Mouse (Mus musculus): ENCODE results near the gene Cpe. TPM values are rescaled to one million over a fixed set of nuclear protein-coding genes. Genes with fewer than 3 reads are reported as not detected.

Cpe gene
- total RNA-seq (2021), result 437 and 476 TPM in 2 replicates
- long read RNA-seq, experiment 1, transcript Cpe-201 (9 exons, 2,117 nt), result major isoform, 672 of 735 reads
- long read RNA-seq, experiment 1, partial matches to known transcripts, result 35 of 735 reads
- long read RNA-seq, experiment 1, other reads (novel, unspliced or antisense), result 28 of 735 reads
- long read RNA-seq, experiment 2, transcript Cpe-201 (9 exons, 2,117 nt), result major isoform, 449 of 489 reads
- long read RNA-seq, experiment 2, partial matches to known transcripts, result 20 of 489 reads
- long read RNA-seq, experiment 2, other reads (novel, unspliced or antisense), result 20 of 489 reads

GRCm38 (mm10) chr8:64692651-64693201, at the start of gene Cpe:
Gene Cpe, minus strand, starts transcription at chr8:64693054.
- DNase-seq, result peak; percentile 93

GRCm38 (mm10) chr8:64740547-64741211, 47.8 kb upstream of the Cpe start:
- no peak for DNase-seq

- no peak for DNase-seq
Measured at GRCm38 (mm10) chr8:64738916-64739315, 46.1 kb upstream of the Cpe start.

- no peak for DNase-seq
Measured at GRCm38 (mm10) chr8:64736767-64737323, 44.0 kb upstream of the Cpe start.

GRCm38 (mm10) chr8:64735161-64735560, 42.3 kb upstream of the Cpe start:
- DNase-seq, result peak; percentile 15

- peak; percentile 98 for DNase-seq
Measured at GRCm38 (mm10) chr8:64733271-64733943, 40.6 kb upstream of the Cpe start, which contains the start of gene Msmo1. Gene Msmo1, minus strand, starts transcription at chr8:64733792.

- DNase-seq, result no peak
Measured at GRCm38 (mm10) chr8:64732596-64732995, 39.7 kb upstream of the Cpe start.

GRCm38 (mm10) chr8:64728156-64728555, 35.3 kb upstream of the Cpe start:
- DNase-seq, result no peak

- DNase-seq, result peak; percentile 54
Measured at GRCm38 (mm10) chr8:64726190-64726695, 33.4 kb upstream of the Cpe start.

GRCm38 (mm10) chr8:64723206-64723605, 30.4 kb upstream of the Cpe start:
- DNase-seq, result no peak

GRCm38 (mm10) chr8:64717868-64718267, 25.0 kb upstream of the Cpe start:
- DNase-seq, result peak; percentile 36

- DNase-seq, result no peak
Measured at GRCm38 (mm10) chr8:64712499-64712898, 19.6 kb upstream of the Cpe start.

- no peak for DNase-seq
Measured at GRCm38 (mm10) chr8:64711544-64711943, 18.7 kb upstream of the Cpe start.

- DNase-seq, result no peak
Measured at GRCm38 (mm10) chr8:64707481-64707880, 14.6 kb upstream of the Cpe start.

- DNase-seq, result no peak
Measured at GRCm38 (mm10) chr8:64703191-64703590, 10.3 kb upstream of the Cpe start.

- DNase-seq, result no peak
Measured at GRCm38 (mm10) chr8:64691591-64692401, 1.1 kb downstream of the Cpe start.

GRCm38 (mm10) chr8:64690845-64691244, 2.0 kb downstream of the Cpe start:
- DNase-seq, result no peak

GRCm38 (mm10) chr8:64690306-64690705, 2.5 kb downstream of the Cpe start:
- DNase-seq, result no peak

- no peak for DNase-seq
Measured at GRCm38 (mm10) chr8:64688741-64689140, 4.1 kb downstream of the Cpe start.

GRCm38 (mm10) chr8:64688161-64688560, 4.7 kb downstream of the Cpe start:
- DNase-seq, result no peak

GRCm38 (mm10) chr8:64682501-64682900, 10.4 kb downstream of the Cpe start:
- no peak for DNase-seq

Measured in adrenal gland, postnatal 14 days (tissue).